Mouse (Mus musculus): ENCODE data around the gene Gpd1. TPM values are rescaled to one million over a fixed set of nuclear protein-coding genes. Genes with fewer than 3 reads are reported as not detected.
A peak's percentile ranks its signal among the peaks of the same experiment; 100 is the strongest.
"Not testable (repeated sequence)": the region's sequence is repeated elsewhere in the genome, so short reads cannot be mapped to it uniquely, and the experiment has no call there.

Gene Gpd1
- polyA plus RNA-seq, 1 experiment from 2014 or later = 124 TPM

DNA sequence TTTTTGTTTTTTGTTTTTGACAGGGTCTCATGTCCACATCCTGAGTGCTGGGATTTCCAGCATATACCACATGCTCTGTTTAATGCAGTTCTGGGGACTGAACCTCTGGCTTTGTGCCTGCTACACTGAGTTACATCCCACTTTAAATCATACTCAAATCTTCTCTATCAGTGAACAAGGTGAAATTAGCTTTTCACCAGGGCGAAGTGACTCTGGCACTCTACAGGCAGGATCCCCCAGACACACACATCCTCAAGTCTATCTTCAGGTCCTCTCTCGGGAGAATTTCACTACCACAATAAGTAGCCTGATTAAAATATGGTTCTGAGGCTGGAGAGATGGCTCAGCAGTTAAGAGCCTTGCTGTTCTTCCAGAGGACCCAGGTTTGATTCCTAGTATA, 9.2 kb downstream of the Gpd1 start:
- H3K4me3 ChIP-seq (ENCODE audit: low read depth, low read length) = peak overlapping the region; percentile 87
- WGBS = 68% methylated on average over 2 of the region's 2 CpGs
- H3K36me3 ChIP-seq (ENCODE audit: control insufficient read depth, insufficient read depth) = peaks cover 38% of the 10 kb centered on the region
- ATAC-seq = no peak
- no peaks in the 10 kb centered on the region for H3K9me3 ChIP-seq (ENCODE audit: control insufficient read depth)
- H3K27me3 ChIP-seq (replicated peaks; ENCODE audit: control insufficient read depth, insufficient read depth, low read length) = no peaks in the 10 kb centered on the region
- peak overlapping the region; percentile 88 for H3K9ac ChIP-seq (ENCODE audit: low read depth, low read length)
- peaks cover 15% of the 10 kb centered on the region; the same call in 1 of the 2 replicates for H3K4me1 ChIP-seq (replicated peaks; ENCODE audit: control insufficient read depth, insufficient read depth, low read length)
- H3K4me2 ChIP-seq (replicated peaks; ENCODE audit: low read depth) = peak overlapping the region; percentile 74
- no peak overlapping the region for H3K27ac ChIP-seq (ENCODE audit: low read depth, low read length)
- no peak for TF ChIP-seq CTCF (IDR thresholded peaks at IDR 0.05; ENCODE audit: low read depth)

- not testable (repeated sequence) for H3K27ac ChIP-seq (ENCODE audit: low read depth, low read length); ATAC-seq; H3K9ac ChIP-seq (ENCODE audit: low read depth, low read length); H3K4me3 ChIP-seq (ENCODE audit: low read depth, low read length); H3K27me3 ChIP-seq (replicated peaks; ENCODE audit: control insufficient read depth, insufficient read depth, low read length); H3K9me3 ChIP-seq (ENCODE audit: control insufficient read depth); H3K4me2 ChIP-seq (replicated peaks; ENCODE audit: low read depth)
- Histone ChIP-seq H3K4me1 (replicated peaks; ENCODE audit: control insufficient read depth, insufficient read depth, low read length) (peaks cover 15% of the 10 kb centered on the region; the same call in 1 of the 2 replicates), H3K36me3 (ENCODE audit: control insufficient read depth, insufficient read depth) (peaks cover 33% of the 10 kb centered on the region)
- WGBS = 89% methylated on average over 4 of the region's 5 CpGs
Observed at GRCm38 (mm10) chr15:99727039-99727438, 9.7 kb downstream of the Gpd1 start.

- no peak overlapping the region for H3K9ac ChIP-seq (ENCODE audit: low read depth, low read length)
- peaks cover 15% of the 10 kb centered on the region; the same call in 1 of the 2 replicates for H3K4me1 ChIP-seq (replicated peaks; ENCODE audit: control insufficient read depth, insufficient read depth, low read length)
- H3K4me2 ChIP-seq (replicated peaks; ENCODE audit: low read depth) = no peak overlapping the region
- H3K36me3 ChIP-seq (ENCODE audit: control insufficient read depth, insufficient read depth) = peaks cover 29% of the 10 kb centered on the region
- H3K27ac ChIP-seq (ENCODE audit: low read depth, low read length) = no peak overlapping the region
- H3K9me3 ChIP-seq (ENCODE audit: control insufficient read depth) = no peaks in the 10 kb centered on the region
- H3K4me3 ChIP-seq (ENCODE audit: low read depth, low read length) = no peak overlapping the region
- ATAC-seq = no peak
- TF ChIP-seq CTCF (IDR thresholded peaks at IDR 0.05; ENCODE audit: low read depth) = no peak
- no peaks in the 10 kb centered on the region for H3K27me3 ChIP-seq (replicated peaks; ENCODE audit: control insufficient read depth, insufficient read depth, low read length)
- WGBS = 91% methylated on average over 12 of the region's 12 CpGs
Observed at GRCm38 (mm10) chr15:99727525-99727924, 10.2 kb downstream of the Gpd1 start.

DNA sequence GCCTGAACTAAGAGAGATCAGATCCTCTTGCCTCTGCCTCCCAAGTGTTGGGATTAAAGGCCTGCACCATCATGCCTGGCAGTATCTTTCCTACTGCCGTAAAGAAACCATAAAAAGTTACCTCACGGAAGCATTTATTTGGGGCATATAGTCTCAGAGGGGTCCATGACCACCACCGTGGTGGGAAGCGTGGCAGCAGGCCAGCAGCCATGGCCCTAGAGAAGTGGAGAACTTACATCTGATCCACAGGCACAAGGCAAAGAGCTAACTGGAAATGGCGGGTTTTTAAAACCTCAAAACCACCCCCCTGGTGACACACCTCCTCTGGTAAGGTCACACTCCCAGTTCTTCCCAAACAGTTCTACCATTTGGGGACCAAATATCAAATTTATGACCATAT, 10.9 kb downstream of the Gpd1 start:
- Histone ChIP-seq H3K9me3 (ENCODE audit: control insufficient read depth) (no peaks in the 10 kb centered on the region), H3K4me2 (replicated peaks; ENCODE audit: low read depth) (no peak overlapping the region), H3K4me1 (replicated peaks; ENCODE audit: control insufficient read depth, insufficient read depth, low read length) (peaks cover 14% of the 10 kb centered on the region; the same call in 1 of the 2 replicates), H3K27ac (ENCODE audit: low read depth, low read length) (no peak overlapping the region), H3K4me3 (ENCODE audit: low read depth, low read length) (no peak overlapping the region), H3K36me3 (ENCODE audit: control insufficient read depth, insufficient read depth) (peaks cover 22% of the 10 kb centered on the region), H3K27me3 (replicated peaks; ENCODE audit: control insufficient read depth, insufficient read depth, low read length) (no peaks in the 10 kb centered on the region), H3K9ac (ENCODE audit: low read depth, low read length) (no peak overlapping the region)
- TF ChIP-seq CTCF (IDR thresholded peaks at IDR 0.05; ENCODE audit: low read depth) = no peak
- WGBS = 94% methylated on average over 5 of the region's 5 CpGs
- no peak for ATAC-seq

DNA sequence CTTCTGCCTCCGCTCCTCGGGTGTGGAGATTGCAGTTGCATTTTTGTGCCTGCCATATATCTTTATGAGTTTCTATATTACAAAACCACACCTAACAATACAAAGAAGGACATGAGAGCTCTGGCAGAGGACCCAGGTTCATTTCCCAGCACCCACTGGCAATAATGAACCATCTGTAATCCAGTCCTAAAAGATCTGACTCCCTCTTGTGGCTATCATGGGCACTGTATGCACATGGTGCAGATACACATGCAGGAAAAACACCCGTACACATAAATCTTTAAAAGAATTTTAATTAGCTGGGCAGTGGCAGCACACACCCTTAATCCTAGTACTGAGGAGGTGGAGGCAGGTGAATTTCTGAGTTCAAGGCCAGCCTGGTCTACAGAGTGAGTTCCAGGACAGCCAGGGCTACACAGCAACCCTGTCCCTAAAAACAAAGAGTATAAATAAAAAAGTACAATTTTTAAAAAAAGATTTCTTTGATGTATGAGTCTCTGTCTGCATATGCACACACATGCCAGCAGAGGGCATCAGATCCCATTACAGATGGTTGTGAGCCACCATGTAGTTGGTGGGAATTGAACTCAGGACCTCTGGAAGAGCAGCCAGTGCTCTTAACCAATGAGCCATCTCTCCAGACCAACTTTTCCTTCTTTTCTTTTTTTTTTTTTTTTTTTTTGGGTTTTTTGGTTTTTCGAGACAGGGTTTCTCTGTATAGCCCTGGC, 11.9 kb downstream of the Gpd1 start:
- no peaks in the 10 kb centered on the region for H3K9me3 ChIP-seq (ENCODE audit: control insufficient read depth)

DNA sequence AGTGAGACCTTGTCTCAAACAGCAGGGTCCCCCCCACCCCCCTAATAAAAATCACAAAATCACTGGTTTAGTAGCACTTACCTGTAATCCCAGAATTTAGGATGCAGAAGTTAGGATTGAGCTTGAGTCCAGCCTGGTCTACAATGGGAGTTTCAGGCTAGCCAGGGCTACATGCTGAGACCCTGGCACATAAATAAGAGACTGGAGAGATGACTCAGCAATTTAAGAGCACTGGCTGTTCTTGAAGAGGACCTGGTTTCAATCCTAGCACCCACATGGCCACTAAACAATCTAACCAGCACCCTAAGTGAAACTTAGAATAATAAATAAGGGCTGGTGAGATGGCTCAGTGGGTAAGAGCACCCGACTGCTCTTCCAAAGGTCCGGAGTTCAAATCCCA, 13.9 kb downstream of the Gpd1 start:
- no peak for TF ChIP-seq CTCF (IDR thresholded peaks at IDR 0.05; ENCODE audit: low read depth)
- no peak for ATAC-seq
- Histone ChIP-seq H3K9ac (ENCODE audit: low read depth, low read length) (no peak overlapping the region), H3K9me3 (ENCODE audit: control insufficient read depth) (no peaks in the 10 kb centered on the region), H3K27me3 (replicated peaks; ENCODE audit: control insufficient read depth, insufficient read depth, low read length) (no peaks in the 10 kb centered on the region), H3K4me1 (replicated peaks; ENCODE audit: control insufficient read depth, insufficient read depth, low read length) (0 out of 2 replicates have a peak, but pooled peaks cover 5% of the 10 kb centered on the region), H3K4me2 (replicated peaks; ENCODE audit: low read depth) (no peak overlapping the region), H3K36me3 (ENCODE audit: control insufficient read depth, insufficient read depth) (peaks cover 27% of the 10 kb centered on the region), H3K27ac (ENCODE audit: low read depth, low read length) (no peak overlapping the region), H3K4me3 (ENCODE audit: low read depth, low read length) (no peak overlapping the region)
- WGBS = 100% methylated on average over 2 of the region's 2 CpGs

More for the DNA sequence above, 11.9 kb downstream of the Gpd1 start:
- Histone ChIP-seq H3K27me3 (replicated peaks; ENCODE audit: control insufficient read depth, insufficient read depth, low read length) (no peaks in the 10 kb centered on the region), H3K9ac (ENCODE audit: low read depth, low read length) (no peak overlapping the region), H3K4me1 (replicated peaks; ENCODE audit: control insufficient read depth, insufficient read depth, low read length) (peaks cover 10% of the 10 kb centered on the region; the same call in 1 of the 2 replicates), H3K4me2 (replicated peaks; ENCODE audit: low read depth) (no peak overlapping the region), H3K36me3 (ENCODE audit: control insufficient read depth, insufficient read depth) (peaks cover 19% of the 10 kb centered on the region), H3K27ac (ENCODE audit: low read depth, low read length) (no peak overlapping the region), H3K4me3 (ENCODE audit: low read depth, low read length) (no peak overlapping the region)
- no peak for ATAC-seq
- TF ChIP-seq CTCF (IDR thresholded peaks at IDR 0.05; ENCODE audit: low read depth) = peak; percentile 48
- 85% methylated on average over 3 of the region's 4 CpGs for WGBS
